Mouse (Mus musculus) ES-E14 (cell line): ENCODE results near the gene Chst11.

Source experiments
- ZC3H11A ChIP-seq: IDR thresholded peaks from 2 replicates; pipeline ENCODE4 v1.6.1; 2012; ENCODE audit warnings: low read depth, mild to moderate bottlenecking, inconsistent platforms, low read length, borderline replicate concordance
- ZNF384 ChIP-seq: IDR thresholded peaks from 2 replicates; pipeline ENCODE4 v1.6.1; 2012; ENCODE audit warnings: low read depth, low read length, inconsistent platforms

- no peak for TF ChIP-seq ZC3H11A
- TF ChIP-seq ZNF384: no peak
These were observed 93.4 kb downstream of the Chst11 start for GRCm38 (mm10) chr10:83078723-83079122.
